Mouse (Mus musculus) forebrain, postnatal 0 days (tissue): ENCODE measurements around the gene Tpm4. TPM values are rescaled to one million over a fixed set of nuclear protein-coding genes. Genes with fewer than 3 reads are reported as not detected.

Experiments used
- ATAC-seq: fragments of 200-750 bp; cut with Nextera tagmentation; 2 replicates; pipeline ENCODE4 v1.8.0; 2017; ENCODE audit warnings: mild to moderate bottlenecking, moderate library complexity
- DNase-seq: peaks from one replicate; pipeline ENCODE4 v3.0.0-alpha.2; 2015
- H3K27ac ChIP-seq: fragments of 300-500 bp; sonication (generic); 2 replicates; pipeline ENCODE4 v1.5.1; 2014; ENCODE audit warnings: low read depth, mild to moderate bottlenecking, antibody characterized with exemption, low read length, moderate library complexity, mixed read lengths
- H3K27me3 ChIP-seq: fragments of 300-500 bp; sonication (generic); 2 replicates; pipeline ENCODE4 v1.6.1; 2014; ENCODE audit warnings: mild to moderate bottlenecking, low read length, mixed read lengths; ENCODE audit not compliant: insufficient read depth
- H3K36me3 ChIP-seq: fragments of 300-500 bp; sonication (generic); 2 replicates; pipeline ENCODE4 v1.6.1; 2014; ENCODE audit warnings: mild to moderate bottlenecking, moderate library complexity; ENCODE audit not compliant: insufficient read depth
- H3K4me1 ChIP-seq: fragments of 300-500 bp; sonication (generic); 2 replicates; pipeline ENCODE4 v1.6.1; 2014; ENCODE audit warnings: antibody characterized with exemption; ENCODE audit not compliant: insufficient read depth
- H3K4me2 ChIP-seq: fragments of 300-500 bp; sonication (generic); 2 replicates; pipeline ENCODE4 v1.6.1; 2014; ENCODE audit warnings: low read depth, mild to moderate bottlenecking, moderate library complexity
- H3K4me3 ChIP-seq: fragments of 300-500 bp; sonication (generic); 2 replicates; pipeline ENCODE4 v1.5.1; 2014; ENCODE audit warnings: low read depth, low read length, mixed read lengths
- H3K9ac ChIP-seq: fragments of 300-500 bp; sonication (generic); 2 replicates; pipeline ENCODE4 v1.6.1; 2014; ENCODE audit warnings: mild to moderate bottlenecking
- H3K9me3 ChIP-seq: fragments of 300-500 bp; sonication (generic); 2 replicates; pipeline ENCODE4 v1.6.1; 2016; ENCODE audit warnings: low read length
- CTCF ChIP-seq: sonication (generic); IDR thresholded peaks from 2 replicates; pipeline ENCODE4 v1.5.1; 2016; ENCODE audit warnings: antibody characterized with exemption, control low read depth, low read depth
- WGBS: fragments of 180-500 bp; shearing (Covaris S2); extraction: QIAGEN DNeasy Blood & Tissue Kit; methylation state at CpG from one replicate; pipeline ENCODE4 v1.1.7; 2014; 5-methylcytosine and 5-hydroxymethylcytosine counted together
- polyA plus RNA-seq: library from polyadenylated mRNA; unstranded; fragments of >200 nt; fragmentation: Nextera tagmentation; extraction: Ambion mirVana; gene quantifications from 2 replicates; pipeline ENCODE4 v1.2.1, GENCODE M21; 2015
- total RNA-seq: library from RNA; depleted of rRNA; stranded (reverse); fragments of >200 nt; gene quantifications from 2 replicates; pipeline ENCODE4 v1.2.3, GENCODE M21; 2014; rRNA removed

Gene Tpm4
- total and polyA plus RNA-seq, 2 experiments from 2014 or later: 118 to 141 TPM

DNA sequence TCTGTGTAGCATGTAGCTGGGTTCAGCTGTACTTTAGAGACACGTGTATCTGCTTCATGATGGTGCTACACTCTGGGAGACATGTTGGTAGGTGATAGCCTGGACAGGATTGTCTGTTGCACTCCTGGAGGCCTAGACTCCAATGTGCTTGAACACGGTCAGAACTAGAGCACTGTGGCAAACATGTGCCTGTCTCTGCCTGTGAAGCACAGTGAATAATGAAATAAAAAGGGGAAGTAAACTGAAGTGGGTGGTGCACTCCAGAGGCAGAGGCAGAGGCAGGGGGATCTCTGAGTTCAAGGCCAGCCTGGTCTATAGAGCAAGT lies 55.4 kb downstream of the Tpm4 start:
- H3K27me3 ChIP-seq: no peaks in the 10 kb centered on the region; the same call in 1 of the 2 replicates
- no peak overlapping the region for H3K9ac ChIP-seq
- TF ChIP-seq CTCF: no peak
- no peaks in the 10 kb centered on the region for H3K36me3 ChIP-seq
- no peak overlapping the region for H3K4me3 ChIP-seq
- ATAC-seq (no peak), DNase-seq (no peak)
- WGBS: 83% methylated on average over 2 of the region's 2 CpGs
- no peak overlapping the region for H3K27ac ChIP-seq
- H3K4me2 ChIP-seq: no peak overlapping the region
- H3K9me3 ChIP-seq: no peaks in the 10 kb centered on the region
- H3K4me1 ChIP-seq: no peaks in the 10 kb centered on the region

DNA sequence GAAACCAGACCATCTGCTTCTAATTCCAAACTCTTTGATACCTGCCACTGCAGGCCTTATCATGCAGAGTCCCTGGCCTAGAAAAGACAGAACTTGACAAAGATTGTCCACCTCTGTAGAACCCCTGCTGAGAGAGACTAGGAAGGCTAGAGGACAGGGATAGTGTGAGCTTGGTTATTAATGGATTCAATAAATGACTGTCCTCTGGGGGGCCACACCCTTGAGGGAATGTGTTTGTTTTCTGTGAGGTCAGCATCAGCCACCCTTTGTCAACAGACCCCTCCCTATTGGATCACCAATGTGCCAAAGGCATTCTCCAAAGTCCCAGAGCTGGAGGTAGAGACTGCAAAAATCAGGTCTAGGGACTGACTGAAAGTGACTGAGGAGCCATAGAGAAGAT lies 57.3 kb downstream of the Tpm4 start:
- H3K4me1 ChIP-seq: no peaks in the 10 kb centered on the region
- H3K9me3 ChIP-seq: no peaks in the 10 kb centered on the region
- no peak for DNase-seq
- H3K9ac ChIP-seq: no peak overlapping the region
- H3K4me3 ChIP-seq: no peak overlapping the region
- no peaks in the 10 kb centered on the region for H3K36me3 ChIP-seq
- no peak for TF ChIP-seq CTCF
- no peak for ATAC-seq
- H3K27me3 ChIP-seq: no peaks in the 10 kb centered on the region; the same call in 1 of the 2 replicates
- H3K27ac ChIP-seq: no peak overlapping the region
- no peak overlapping the region for H3K4me2 ChIP-seq

GRCm38 (mm10) chr8:72197997-72198396 lies 63.2 kb downstream of the Tpm4 start:
- WGBS: 63% methylated on average over 8 of the region's 8 CpGs
- no peaks in the 10 kb centered on the region; the same call in 1 of the 2 replicates for H3K27me3 ChIP-seq
- no peak overlapping the region for H3K4me2 ChIP-seq

More at GRCm38 (mm10) chr8:72197997-72198396, 63.2 kb downstream of the Tpm4 start:
- no peak for ATAC-seq
- H3K36me3 ChIP-seq: no peaks in the 10 kb centered on the region
- peaks cover 4% of the 10 kb centered on the region; the same call in 1 of the 2 replicates for H3K9me3 ChIP-seq
- no peak for TF ChIP-seq CTCF
- H3K4me1 ChIP-seq: no peaks in the 10 kb centered on the region
- no peak overlapping the region for H3K9ac ChIP-seq
- no peak overlapping the region for H3K27ac ChIP-seq
- DNase-seq: no peak
- no peak overlapping the region for H3K4me3 ChIP-seq

Other genes with a start within 250 kb of the Tpm4 start
- 18.5 and 21.1 TPM in 2 replicates for gene Zfp882, start 226.4 kb upstream of the Tpm4 start, total RNA-seq
- gene Zfp882, start 226.4 kb upstream of the Tpm4 start, polyA plus RNA-seq: 4.4 and 7.8 TPM in 2 replicates
- 33.3 and 34.4 TPM in 2 replicates for gene Zfp617, start 226.3 kb upstream of the Tpm4 start, total RNA-seq
- 11.5 and 19.5 TPM in 2 replicates for gene Zfp617, start 226.3 kb upstream of the Tpm4 start, polyA plus RNA-seq
- gene Zfp961, start 183.9 kb upstream of the Tpm4 start, total RNA-seq: 28.8 and 29.4 TPM in 2 replicates
- 11.1 and 14.5 TPM in 2 replicates for gene Zfp961, start 183.9 kb upstream of the Tpm4 start, polyA plus RNA-seq
- 0.77 TPM in 1 of 2 replicates, not detected in the other for gene Cyp4f18, start 125.3 kb upstream of the Tpm4 start, total RNA-seq
- gene Cyp4f18, start 125.3 kb upstream of the Tpm4 start, polyA plus RNA-seq: 0.44 and 0.52 TPM in 2 replicates
- gene Olfr372, start 93.8 kb upstream of the Tpm4 start, total RNA-seq: not detected in 2 replicates
- not detected in 2 replicates for gene Olfr372, start 93.8 kb upstream of the Tpm4 start, polyA plus RNA-seq
- not detected in 2 replicates for gene Olfr373, start 51.8 kb upstream of the Tpm4 start, total RNA-seq
- gene Olfr373, start 51.8 kb upstream of the Tpm4 start, polyA plus RNA-seq: not detected in 2 replicates
- gene Olfr374, start 27.9 kb upstream of the Tpm4 start, total RNA-seq: not detected in 2 replicates
- not detected in 2 replicates for gene Olfr374, start 27.9 kb upstream of the Tpm4 start, polyA plus RNA-seq
- gene Rab8a, start 26.2 kb downstream of the Tpm4 start, total RNA-seq: 35.7 and 39.1 TPM in 2 replicates
- 74.2 and 85.0 TPM in 2 replicates for gene Rab8a, start 26.2 kb downstream of the Tpm4 start, polyA plus RNA-seq
- not detected in 2 replicates for gene Hsh2d, start 54.7 kb downstream of the Tpm4 start, total RNA-seq
- gene Hsh2d, start 54.7 kb downstream of the Tpm4 start, polyA plus RNA-seq: not detected in 2 replicates
- gene Cib3, start 77.9 kb downstream of the Tpm4 start, total RNA-seq: 0.10 TPM in 1 of 2 replicates, not detected in the other
- gene Cib3, start 77.9 kb downstream of the Tpm4 start, polyA plus RNA-seq: not detected in 2 replicates
- not detected in 2 replicates for gene Gm11034, start 78.7 kb downstream of the Tpm4 start, total RNA-seq
- gene Gm11034, start 78.7 kb downstream of the Tpm4 start, polyA plus RNA-seq: not detected in 2 replicates
- gene Fam32a, start 84.8 kb downstream of the Tpm4 start, total RNA-seq: 132 and 147 TPM in 2 replicates
- 107 and 108 TPM in 2 replicates for gene Fam32a, start 84.8 kb downstream of the Tpm4 start, polyA plus RNA-seq
- 74.8 and 76.2 TPM in 2 replicates for gene Ap1m1, start 105.0 kb downstream of the Tpm4 start, total RNA-seq
- 225 and 243 TPM in 2 replicates for gene Ap1m1, start 105.0 kb downstream of the Tpm4 start, polyA plus RNA-seq
- 4.5 and 4.7 TPM in 2 replicates for gene Gm10282, start 170.3 kb downstream of the Tpm4 start, total RNA-seq
- 14.9 and 15.4 TPM in 2 replicates for gene Gm10282, start 170.3 kb downstream of the Tpm4 start, polyA plus RNA-seq
- 3.8 and 4.0 TPM in 2 replicates for gene Klf2, start 184.1 kb downstream of the Tpm4 start, total RNA-seq
- 9.5 and 10.1 TPM in 2 replicates for gene Klf2, start 184.1 kb downstream of the Tpm4 start, polyA plus RNA-seq